Mouse (Mus musculus) thymus, adult 2 months (tissue): Measurements from ENCODE around the gene Scd2.

Source experiments
- CTCF ChIP-seq: fragments of 200-500 bp; IDR thresholded peaks from 2 replicates; pipeline ENCODE4 v1.5.1; 2012; ENCODE audit warnings: mild to moderate bottlenecking, control low read depth, low read length, moderate library complexity, borderline replicate concordance; ENCODE audit not compliant: control insufficient read depth, poor library complexity, insufficient read depth; ENCODE audit errors: extremely low read depth
- POLR2A ChIP-seq: fragments of 200-500 bp; IDR thresholded peaks from 2 replicates; pipeline ENCODE4 v1.6.1; 2012; ENCODE audit warnings: mild to moderate bottlenecking, low read length, control low read depth, moderate library complexity; ENCODE audit not compliant: control insufficient read depth, poor library complexity, insufficient read depth; ENCODE audit errors: extremely low read depth

DNA sequence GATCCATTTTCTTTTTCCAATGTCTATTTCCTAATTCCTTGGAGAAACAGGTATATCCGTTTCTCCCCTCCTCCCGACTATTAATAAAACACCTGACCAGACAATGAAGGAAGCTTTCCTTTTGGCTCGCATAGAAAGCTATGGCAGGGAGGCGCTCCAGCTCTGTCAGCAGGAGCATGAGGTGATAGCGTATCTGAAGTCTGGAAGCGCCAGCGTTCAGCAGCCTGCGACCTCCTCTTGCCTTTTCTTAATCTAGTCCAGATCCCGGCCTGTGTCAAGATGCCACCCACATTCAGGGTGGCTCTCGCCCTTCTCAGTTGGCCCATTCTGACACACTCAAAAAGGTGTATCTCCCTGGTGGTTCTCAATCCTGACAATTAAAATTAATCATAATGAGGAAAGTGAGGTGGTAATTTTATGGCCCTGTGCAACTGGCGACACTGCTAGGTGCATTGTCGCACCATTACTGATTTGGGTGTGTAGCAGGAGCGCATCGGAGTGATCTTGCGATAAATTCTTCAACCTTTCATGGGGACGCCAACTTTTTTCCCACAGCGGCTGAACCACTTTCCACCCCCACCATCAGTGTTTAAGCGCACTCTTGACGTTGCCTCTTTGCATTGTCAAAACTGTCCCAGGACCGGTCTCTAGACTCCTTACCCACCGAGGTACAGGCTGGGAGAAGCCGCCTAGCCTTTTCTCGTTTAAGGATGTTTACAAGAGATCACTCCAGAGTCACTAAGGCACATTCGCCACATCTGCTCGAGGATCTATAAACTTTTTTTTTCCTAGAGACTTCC lies 46.0 kb upstream of the Scd2 start:
- TF ChIP-seq CTCF (no peak), POLR2A (no peak; the same call in 1 of the 2 replicates)
